Mouse (Mus musculus): ENCODE results near the gene Notch4. TPM values are rescaled to one million over a fixed set of nuclear protein-coding genes. Genes with fewer than 3 reads are reported as not detected.
"Not testable (repeated sequence)": the region's sequence is repeated elsewhere in the genome, so short reads cannot be mapped to it uniquely, and the experiment has no call there.

Gene Notch4
- total and polyA plus RNA-seq, 3 experiments, result 0.25 TPM; not detected in 2

- DNase-seq (ENCODE audit: extremely low read depth), result no peak
- no peak within 1 kb of the TSS for H3K27ac ChIP-seq (ENCODE audit: insufficient read depth, low read depth)
- H3K4me2 ChIP-seq (ENCODE audit: insufficient read depth, low read depth, poor library complexity, severe bottlenecking), result no peak within 1 kb of the TSS
- H3K36me3 ChIP-seq (replicated peaks in 1 of 2; ENCODE audit: control insufficient read depth in 1 of 2, insufficient read depth in 1 of 2, low read length in 1 of 2), result no peaks in the 10 kb centered on the region
- TF ChIP-seq MAX (IDR thresholded peaks at IDR 0.05; ENCODE audit: low read length), result no peak
- no peaks in the 10 kb centered on the region for H3K79me2 ChIP-seq (replicated peaks; ENCODE audit: control insufficient read depth, extremely low read depth, insufficient read depth, poor library complexity, severe bottlenecking)
- H3K4me1 ChIP-seq (ENCODE audit: control insufficient read depth in 1 of 2, insufficient read depth in 2 of 2), result no peaks in the 10 kb centered on the region
- H3K9me3 ChIP-seq (replicated peaks; ENCODE audit: low read length), result no peaks in the 10 kb centered on the region
- H3K27me3 ChIP-seq (replicated peaks), result peaks cover 24% of the 10 kb centered on the region
- dilution Hi-C loops (cut with MboI; ENCODE audit: extremely low pct_ligation_motif_present, extremely low pct_unique_long_range_greater_than_20kb, low sequenced_read_pairs), result no loop called here
- no peak within 1 kb of the TSS for H3K9ac ChIP-seq (ENCODE audit: insufficient read depth, low read depth)
- no peak within 1 kb of the TSS for H3K4me3 ChIP-seq (replicated peaks in 1 of 3; ENCODE audit: low read depth in 2 of 3, low read length in 2 of 3, poor library complexity in 1 of 3)
- in situ Hi-C loops (cut with MboI; ENCODE audit: low pct_ligation_motif_present, low pct_unique_long_range_greater_than_20kb, low sequenced_read_pairs), result loop anchor here (5.0 kb wide), 1 partner anchor 45 kb away; no protein-coding TSS in a partner anchor
Measured at GRCm38 (mm10) chr17:34517252-34517651, 46.8 kb upstream of the Notch4 start, which contains the start of gene Btnl6. Gene Btnl6 (minus strand): TSS chr17:34517352.

- H3K27me3 ChIP-seq (replicated peaks), result peaks cover 24% of the 10 kb centered on the region
- H3K4me2 ChIP-seq (ENCODE audit: insufficient read depth, low read depth, poor library complexity, severe bottlenecking), result no peak overlapping the region
- no peak overlapping the region for H3K27ac ChIP-seq (ENCODE audit: insufficient read depth, low read depth)
- H3K4me1 ChIP-seq (ENCODE audit: control insufficient read depth in 1 of 2, insufficient read depth in 2 of 2), result no peaks in the 10 kb centered on the region
- dilution Hi-C loops (cut with MboI; ENCODE audit: extremely low pct_ligation_motif_present, extremely low pct_unique_long_range_greater_than_20kb, low sequenced_read_pairs) (no loop called here), in situ Hi-C loops (cut with MboI; ENCODE audit: low pct_ligation_motif_present, low pct_unique_long_range_greater_than_20kb, low sequenced_read_pairs) (loop anchor here (5.0 kb wide), 1 partner anchor 45 kb away; no protein-coding TSS in a partner anchor)
- no peak overlapping the region for H3K9ac ChIP-seq (ENCODE audit: insufficient read depth, low read depth)
- H3K79me2 ChIP-seq (replicated peaks; ENCODE audit: control insufficient read depth, extremely low read depth, insufficient read depth, poor library complexity, severe bottlenecking), result no peaks in the 10 kb centered on the region
- TF ChIP-seq USF1 (IDR thresholded peaks at IDR 0.05; ENCODE audit: low read depth, low read length) (no peak), ZKSCAN1 (IDR thresholded peaks at IDR 0.05; ENCODE audit: borderline replicate concordance, low read depth, low read length) (no peak), IRF4 (IDR thresholded peaks at IDR 0.05; ENCODE audit: low read depth, low read length) (no peak), MAFK (IDR thresholded peaks at IDR 0.05; ENCODE audit: insufficient replicate concordance, low read length) (no peak), CHD1 (IDR thresholded peaks at IDR 0.05; ENCODE audit: low read depth, low read length) (no peak), ELF1 (IDR thresholded peaks at IDR 0.05; ENCODE audit: low read depth, low read length) (no peak), NRF1 (IDR thresholded peaks at IDR 0.05; ENCODE audit: low read depth, low read length) (no peak), RCOR1 (conservative IDR thresholded peaks at IDR 0.05; ENCODE audit: low read depth, low read length) (no peak), EP300 (IDR thresholded peaks at IDR 0.05; ENCODE audit: low read length) (no peak), BHLHE40 (IDR thresholded peaks at IDR 0.05; ENCODE audit: low read depth, low read length) (no peak), MAZ (IDR thresholded peaks at IDR 0.05; ENCODE audit: low read depth, low read length) (no peak), CHD2 (IDR thresholded peaks at IDR 0.05; ENCODE audit: low read length) (no peak), KAT2A (IDR thresholded peaks at IDR 0.05; ENCODE audit: insufficient replicate concordance, low read length) (no peak)
- H3K9me3 ChIP-seq (replicated peaks; ENCODE audit: low read length), result no peaks in the 10 kb centered on the region
- H3K36me3 ChIP-seq (replicated peaks in 1 of 2; ENCODE audit: control insufficient read depth in 1 of 2, insufficient read depth in 1 of 2, low read length in 1 of 2), result no peaks in the 10 kb centered on the region
- H3K4me3 ChIP-seq (replicated peaks in 1 of 3; ENCODE audit: low read depth in 2 of 3, low read length in 2 of 3, poor library complexity in 1 of 3), result no peak overlapping the region
- no peak for DNase-seq (ENCODE audit: extremely low read depth)
Measured at GRCm38 (mm10) chr17:34517795-34518194, 46.3 kb upstream of the Notch4 start.

DNA sequence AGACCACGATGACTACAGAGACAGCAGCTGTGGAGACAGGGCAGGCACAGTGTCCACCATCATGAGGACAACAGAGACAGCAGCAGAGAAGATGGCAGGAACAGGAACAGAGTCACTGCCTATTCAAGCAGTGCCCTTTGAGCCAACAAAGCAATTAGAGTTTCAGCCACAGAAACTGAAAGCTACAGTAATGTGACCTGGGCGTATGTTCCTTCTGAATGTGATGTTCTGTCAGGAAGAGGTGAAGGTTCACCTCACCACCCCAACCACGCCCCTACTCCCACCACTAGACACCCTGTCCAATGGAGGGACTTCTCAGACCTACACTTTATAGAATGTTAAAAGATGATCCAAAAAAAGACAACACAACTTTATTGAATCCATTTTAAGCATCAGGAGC, 45.5 kb upstream of the Notch4 start:
- H3K4me1 ChIP-seq (ENCODE audit: control insufficient read depth in 1 of 2, insufficient read depth in 2 of 2); H3K4me2 ChIP-seq (ENCODE audit: insufficient read depth, low read depth, poor library complexity, severe bottlenecking); H3K9ac ChIP-seq (ENCODE audit: insufficient read depth, low read depth); H3K27ac ChIP-seq (ENCODE audit: insufficient read depth, low read depth); H3K79me2 ChIP-seq (replicated peaks; ENCODE audit: control insufficient read depth, extremely low read depth, insufficient read depth, poor library complexity, severe bottlenecking); dilution Hi-C loops (cut with MboI; ENCODE audit: extremely low pct_ligation_motif_present, extremely low pct_unique_long_range_greater_than_20kb, low sequenced_read_pairs); DNase-seq (ENCODE audit: extremely low read depth); H3K4me3 ChIP-seq (replicated peaks in 1 of 3; ENCODE audit: low read depth in 2 of 3, low read length in 2 of 3, poor library complexity in 1 of 3); H3K36me3 ChIP-seq (replicated peaks in 1 of 2; ENCODE audit: control insufficient read depth in 1 of 2, insufficient read depth in 1 of 2, low read length in 1 of 2); H3K9me3 ChIP-seq (replicated peaks; ENCODE audit: low read length): not testable (repeated sequence)
- in situ Hi-C loops (cut with MboI; ENCODE audit: low pct_ligation_motif_present, low pct_unique_long_range_greater_than_20kb, low sequenced_read_pairs), result loop anchor here (5.0 kb wide), 1 partner anchor 46 kb away; no protein-coding TSS in a partner anchor
- H3K27me3 ChIP-seq (replicated peaks), result peaks cover 24% of the 10 kb centered on the region
